Mouse (Mus musculus): ENCODE measurements around the gene Lcn4.

- TF ChIP-seq CTCF (IDR thresholded peaks at IDR 0.05; ENCODE audit: low read depth) (no peak), EP300 (IDR thresholded peaks at IDR 0.05; ENCODE audit: low read depth) (no peak)
Measured at GRCm38 (mm10) chr2:26637316-26637932, 33.7 kb downstream of the Lcn4 start.

Data from liver, postnatal 0 days (tissue).